Mouse (Mus musculus) naive thymus-derived CD4-positive, alpha-beta T cell, adult 2 months (primary cell): Measurements from ENCODE around the gene Usp36.
A peak's percentile ranks its signal among the peaks of the same experiment; 100 is the strongest.

Experiments used
- DNase-seq: peaks from one replicate; pipeline ENCODE4 v3.0.0-alpha.2; 2011; ENCODE audit warnings: low read depth

Usp36 gene

DNA sequence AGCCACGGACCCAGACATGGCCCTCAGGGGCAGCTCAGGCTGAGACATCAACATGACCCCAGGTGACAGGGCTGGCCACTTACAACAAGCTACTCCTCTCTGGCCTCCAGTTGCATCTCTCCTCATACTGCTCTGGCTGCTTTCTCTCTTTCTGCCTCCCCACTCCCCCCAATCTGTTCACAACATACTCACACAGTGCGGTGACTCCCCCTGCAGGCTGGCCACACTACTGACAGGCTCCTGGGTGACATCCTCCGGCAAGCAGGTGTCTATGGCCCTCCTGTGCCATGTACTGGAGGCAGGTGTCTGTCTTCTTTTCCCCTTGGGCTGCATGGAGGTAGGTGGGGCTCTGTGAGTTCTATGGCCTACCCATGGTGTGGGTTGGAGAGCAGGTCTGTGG lies 7.9 kb upstream of the Usp36 start:
- peak; percentile 30 for DNase-seq

DNA sequence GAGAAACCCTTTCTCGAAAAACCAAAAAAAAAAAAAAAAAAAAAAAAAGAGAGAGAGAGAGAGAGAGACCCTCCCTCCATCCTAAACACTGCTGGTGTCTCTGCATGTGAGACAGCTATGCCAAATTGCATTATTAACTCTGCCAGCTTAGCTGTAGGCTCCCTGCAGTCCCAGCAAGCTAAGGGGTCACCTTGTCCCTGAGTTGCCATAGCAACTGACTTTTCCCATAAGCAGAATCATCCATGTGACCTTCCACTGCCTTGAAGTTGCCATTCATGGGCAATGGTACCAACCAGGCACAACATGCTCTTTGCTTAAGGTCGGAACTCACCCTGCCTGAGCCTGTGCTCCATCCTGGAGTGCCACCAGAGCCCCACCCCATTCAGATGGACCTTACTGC lies 5.0 kb upstream of the Usp36 start:
- no peak for DNase-seq

DNA sequence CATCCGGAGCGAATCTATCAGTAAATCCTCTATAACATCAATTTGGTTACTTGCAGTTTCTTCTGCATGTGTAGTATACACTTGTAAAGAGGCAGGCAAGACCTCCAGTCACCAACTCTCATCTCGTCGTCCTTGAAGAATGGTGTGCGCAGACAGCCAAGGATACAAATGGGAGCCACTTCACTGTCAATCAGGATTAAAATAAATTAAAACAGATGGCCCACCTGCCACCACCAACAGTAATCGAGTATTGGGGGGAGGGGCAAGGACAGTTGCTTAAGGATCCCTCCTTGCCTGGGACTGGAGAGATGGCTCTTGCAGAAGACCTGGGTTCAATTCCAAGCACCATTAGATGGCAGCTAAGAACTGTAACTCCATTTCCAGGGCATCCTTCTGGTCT lies 2.6 kb upstream of the Usp36 start:
- no peak for DNase-seq

DNA sequence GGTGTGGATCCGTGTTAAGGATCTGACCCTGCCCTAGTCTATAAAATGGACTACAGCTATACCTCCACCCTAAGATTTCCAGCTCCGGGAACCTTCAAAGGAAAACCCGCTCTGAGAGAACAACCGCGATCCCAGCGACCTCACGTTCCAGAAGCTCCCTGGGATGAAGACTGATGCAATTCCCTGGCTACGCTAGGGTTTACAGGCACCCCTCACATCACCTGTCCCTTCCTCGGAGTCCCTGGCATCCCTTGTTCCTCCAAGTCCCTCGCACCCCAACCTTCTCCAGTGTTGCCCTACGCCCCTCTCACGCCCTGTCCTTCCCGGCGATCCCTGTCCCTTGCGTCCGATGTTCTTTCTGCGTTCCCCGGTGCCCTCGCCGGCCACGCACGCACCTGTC lies 482 bp downstream of the Usp36 start:
- DNase-seq, result no peak

DNA sequence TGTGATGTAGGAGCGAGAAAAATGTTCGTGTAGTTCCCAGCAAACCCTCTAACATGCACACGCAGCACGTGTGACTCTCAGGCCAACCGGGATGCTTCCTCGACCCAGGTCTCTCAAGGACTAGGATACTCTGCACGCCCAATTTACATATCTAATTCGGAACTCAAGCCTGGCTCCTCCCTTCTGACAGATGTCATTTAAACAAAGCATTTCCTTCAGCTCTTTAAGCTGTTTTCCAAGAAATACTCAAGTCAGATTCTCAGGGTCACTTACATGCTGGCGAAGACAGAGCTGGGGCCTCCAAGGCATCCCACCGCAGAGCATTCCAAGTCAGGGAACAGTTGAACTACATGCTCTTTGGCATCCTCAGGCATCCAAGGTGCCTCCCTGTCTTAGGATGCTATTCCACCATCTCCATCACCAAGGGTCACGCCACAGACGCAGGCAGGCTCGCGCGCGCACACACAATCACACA lies 970 bp downstream of the Usp36 start:
- DNase-seq, result peak; percentile 56

DNA sequence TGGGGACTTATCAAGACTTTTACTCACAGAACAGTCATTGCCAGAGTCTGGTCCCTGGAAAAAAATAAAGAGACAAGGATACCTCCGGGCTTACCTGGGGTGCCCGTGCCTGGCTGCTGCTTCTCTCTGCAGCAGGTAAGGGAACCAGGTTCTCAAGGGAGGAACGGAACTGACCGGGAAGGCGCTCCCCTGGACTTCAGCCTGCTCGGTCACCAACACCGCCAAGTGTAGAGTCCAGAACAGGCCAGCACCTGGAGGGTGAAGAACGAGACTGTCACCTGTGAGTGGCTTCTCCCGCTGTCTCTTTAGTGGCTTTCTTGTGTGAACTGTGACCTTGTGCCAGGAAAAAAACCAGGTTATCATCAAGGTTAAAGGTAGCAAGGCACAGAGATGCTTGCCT lies 2.5 kb downstream of the Usp36 start:
- DNase-seq, result no peak

DNA sequence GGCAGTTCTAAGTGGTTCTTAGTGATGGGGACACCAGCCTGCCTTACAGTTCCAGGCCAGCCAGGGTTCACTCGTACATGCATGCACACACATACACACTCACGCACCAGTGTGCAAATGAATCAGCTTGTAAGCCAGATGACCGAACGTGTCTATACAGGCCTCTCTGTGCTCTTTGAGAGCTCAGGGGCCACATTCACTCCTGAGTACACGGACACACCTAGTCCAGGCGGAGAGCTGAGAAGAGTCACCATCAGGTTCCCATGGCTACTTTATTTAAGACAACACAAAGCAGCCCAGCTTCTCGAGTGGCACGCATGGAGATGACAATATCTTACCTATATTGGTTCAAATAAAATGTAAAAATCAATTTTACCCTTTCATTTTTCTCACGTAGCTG lies 3.6 kb downstream of the Usp36 start:
- DNase-seq, result no peak

DNA sequence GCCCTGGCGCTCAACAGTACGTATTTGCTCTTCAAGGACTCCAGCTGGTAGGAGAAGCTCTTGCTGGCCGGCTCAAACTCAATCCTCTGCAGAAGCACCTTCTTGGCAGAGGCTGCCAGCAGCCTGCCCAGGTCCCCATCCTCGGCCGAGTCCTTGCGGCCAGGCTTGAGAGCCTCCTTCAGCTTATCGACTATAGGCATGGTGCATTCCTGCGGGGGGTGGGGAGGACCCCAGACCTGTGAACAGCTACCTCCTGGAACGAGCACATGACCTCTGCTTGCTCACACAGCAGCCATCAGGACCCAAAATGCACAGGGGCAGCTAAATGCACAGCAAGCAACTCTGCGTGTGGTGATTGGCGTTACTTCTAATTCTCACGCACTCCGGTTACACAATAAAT lies 4.3 kb downstream of the Usp36 start:
- DNase-seq, result no peak

DNA sequence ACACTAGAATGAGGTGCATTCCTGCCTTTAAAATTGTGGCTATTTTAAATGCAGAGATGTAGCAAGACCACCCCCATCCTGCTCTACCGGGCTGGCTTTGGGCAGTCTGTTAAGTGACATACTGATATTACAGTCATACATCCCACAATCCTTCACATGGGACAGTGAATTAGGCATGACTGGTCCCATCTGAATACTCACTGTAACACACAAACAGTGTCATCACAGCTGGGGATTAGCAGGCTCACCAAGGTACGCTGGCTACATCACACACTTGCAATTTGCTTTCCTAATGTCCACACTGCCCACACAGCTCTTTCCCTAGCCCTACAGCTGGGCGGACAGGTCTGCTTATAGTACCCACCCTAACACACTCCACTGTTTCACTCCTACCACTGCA lies 9.8 kb downstream of the Usp36 start:
- DNase-seq, result no peak

DNA sequence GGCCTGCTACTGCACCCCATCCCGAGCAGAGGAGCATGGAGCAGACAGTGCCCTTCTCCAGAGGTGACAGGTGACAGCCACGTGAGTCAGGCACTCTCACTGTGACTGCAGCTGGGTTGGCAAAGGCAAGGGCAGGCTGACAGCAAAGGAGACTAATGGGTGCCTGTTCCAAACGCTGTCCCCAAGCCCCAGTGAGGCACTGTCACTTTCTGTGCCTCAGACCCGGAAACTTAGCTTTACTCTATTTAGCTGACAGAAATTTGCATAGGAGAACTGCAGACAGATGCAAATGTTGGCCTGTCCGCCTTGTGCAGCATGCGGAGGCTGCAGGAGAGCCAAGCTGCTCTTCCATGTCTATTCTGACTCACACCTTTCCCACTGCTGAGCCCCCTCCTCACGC lies 13.7 kb downstream of the Usp36 start:
- DNase-seq, result no peak

DNA sequence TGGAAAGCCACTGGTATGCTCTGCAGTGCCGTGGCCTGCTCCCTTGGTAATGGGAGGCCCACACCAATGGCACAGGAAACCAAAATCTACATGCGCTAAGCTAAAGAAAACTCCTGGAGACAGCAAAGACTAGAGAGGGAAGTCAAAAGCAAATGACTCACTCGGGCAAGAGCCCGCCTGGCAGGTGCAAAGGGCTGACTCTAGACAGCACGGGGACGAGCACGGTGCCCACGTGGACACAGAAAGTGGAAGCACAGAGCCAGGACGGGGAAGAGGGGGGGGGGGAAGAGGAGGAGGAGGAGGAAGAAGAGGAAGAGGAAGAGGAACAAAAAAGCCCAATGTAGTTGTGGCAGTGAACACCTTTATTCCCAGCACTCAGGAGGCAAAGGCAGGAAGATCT lies 15.0 kb downstream of the Usp36 start:
- DNase-seq, result no peak

DNA sequence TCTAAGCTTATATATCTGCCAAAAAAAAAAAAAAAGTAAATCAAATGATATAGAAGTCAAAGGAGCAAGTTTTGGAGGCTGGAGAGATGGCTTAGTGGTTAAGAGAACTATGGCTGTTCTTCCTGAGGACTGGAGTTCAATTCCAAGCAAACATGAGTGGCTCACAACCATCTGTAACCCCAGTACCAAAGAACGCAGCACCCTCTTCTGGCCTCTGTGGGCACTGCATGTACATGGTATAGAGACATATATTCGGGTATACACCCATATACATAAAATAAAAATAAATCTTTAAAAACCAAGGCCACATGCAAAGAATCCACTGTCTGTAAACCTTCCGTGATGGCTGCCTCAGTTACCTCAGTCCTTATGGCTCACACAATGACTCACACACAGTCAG lies 20.2 kb downstream of the Usp36 start:
- peak; percentile 61 for DNase-seq

DNA sequence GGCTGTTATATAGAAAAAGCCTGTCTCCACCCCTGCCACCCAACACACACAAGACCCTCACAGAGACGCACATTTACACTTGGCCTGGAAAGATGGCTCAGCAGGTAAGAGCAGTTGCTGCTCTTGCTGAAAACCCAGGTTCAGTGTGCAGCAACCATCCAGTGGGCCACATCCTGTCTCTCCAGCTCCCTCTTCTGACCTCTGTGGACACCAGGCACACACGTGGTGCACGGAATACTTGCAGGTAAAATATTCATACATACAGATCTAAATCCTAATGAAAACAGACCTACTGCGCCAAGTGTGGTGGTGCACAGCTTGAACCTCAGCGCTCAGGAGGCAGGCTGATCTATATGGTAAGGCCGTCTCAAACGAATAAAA lies 23.4 kb downstream of the Usp36 start:
- peak; percentile 69 for DNase-seq

DNA sequence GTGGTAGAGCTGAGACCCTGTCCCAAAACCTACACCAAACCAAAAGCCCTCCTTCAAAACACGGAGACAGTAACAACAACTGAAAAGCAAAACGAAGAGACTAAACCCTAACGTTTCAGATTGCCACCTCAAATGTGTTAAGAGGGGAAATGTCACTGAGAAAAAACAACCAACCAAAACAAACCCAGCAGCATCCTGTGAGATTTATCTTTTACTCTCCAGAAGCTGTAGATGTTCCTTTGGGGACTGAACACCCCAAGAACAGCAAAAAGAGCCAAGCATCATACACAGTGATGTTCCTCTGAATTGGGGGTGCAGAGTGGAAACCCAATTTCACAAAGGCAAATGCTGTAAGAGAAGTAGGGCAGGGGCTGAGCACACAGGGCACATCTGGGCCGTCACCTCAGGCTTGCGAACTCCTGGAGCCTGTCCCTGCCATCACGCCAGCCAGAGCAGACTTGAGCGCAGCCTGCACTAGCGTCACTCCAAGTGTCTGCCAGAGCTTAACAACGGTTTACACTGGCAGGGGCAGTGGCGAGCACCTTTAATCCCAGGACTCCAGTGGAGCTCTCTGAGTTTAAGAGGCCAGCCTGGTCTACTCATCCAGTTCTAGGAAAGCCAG lies 23.9 kb downstream of the Usp36 start:
- DNase-seq, result peak; percentile 51

DNA sequence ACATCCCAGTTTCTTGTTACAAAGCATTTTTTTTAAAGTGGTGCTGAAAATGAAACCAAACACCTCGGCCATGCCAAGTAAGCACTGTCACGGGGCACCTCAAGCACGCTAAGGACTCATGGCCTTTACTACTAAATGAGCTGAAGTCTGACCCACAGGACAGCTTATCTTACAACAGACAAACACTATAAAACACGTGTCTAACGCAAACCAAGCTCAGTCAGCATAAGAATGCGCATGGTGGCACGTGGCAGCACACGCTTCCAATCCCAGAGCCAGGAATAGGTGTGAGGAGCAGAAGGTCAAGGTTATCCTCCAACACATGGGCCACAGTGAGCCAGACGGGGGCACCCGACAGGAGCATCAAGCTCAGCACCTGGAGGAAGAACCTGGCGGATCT lies 24.4 kb downstream of the Usp36 start:
- no peak for DNase-seq

DNA sequence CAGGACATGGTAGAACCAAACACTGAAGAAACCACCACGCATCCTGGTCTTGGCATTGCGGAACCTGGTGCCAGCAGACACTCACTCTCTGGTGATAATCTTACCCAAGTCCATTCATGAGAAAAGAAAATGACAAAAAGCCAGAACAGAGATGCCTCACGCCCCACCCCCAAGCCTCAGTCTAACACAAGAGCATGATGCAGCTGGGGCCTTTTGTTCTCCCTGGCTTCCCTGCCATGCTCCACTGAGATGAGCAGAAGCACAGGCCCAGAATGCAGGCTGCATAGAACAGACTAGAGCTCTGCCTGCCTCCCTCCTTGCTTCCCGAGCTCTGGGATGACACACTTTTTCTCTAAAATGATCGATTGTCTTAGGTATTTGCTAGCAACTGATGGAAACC lies 26.9 kb downstream of the Usp36 start:
- DNase-seq, result no peak

DNA sequence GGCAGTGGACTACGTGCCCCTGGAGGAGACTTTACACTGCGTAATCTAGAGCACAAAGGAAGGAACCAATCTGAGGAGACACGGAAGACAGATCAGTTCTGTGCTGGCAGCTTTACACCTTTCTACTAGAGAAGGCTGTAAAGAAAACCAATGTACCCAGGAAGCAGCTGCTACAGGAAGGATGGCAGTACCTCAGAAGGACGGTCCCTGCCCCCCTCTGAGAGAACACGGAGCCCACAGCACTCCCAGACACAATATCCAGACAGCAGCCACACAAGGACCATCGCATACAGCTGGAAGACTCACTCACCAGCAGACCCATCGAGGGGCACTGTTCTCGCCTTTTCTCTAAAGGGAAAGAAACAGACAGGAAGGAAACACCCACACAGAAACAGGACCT lies 30.0 kb downstream of the Usp36 start:
- peak; percentile 73 for DNase-seq

DNA sequence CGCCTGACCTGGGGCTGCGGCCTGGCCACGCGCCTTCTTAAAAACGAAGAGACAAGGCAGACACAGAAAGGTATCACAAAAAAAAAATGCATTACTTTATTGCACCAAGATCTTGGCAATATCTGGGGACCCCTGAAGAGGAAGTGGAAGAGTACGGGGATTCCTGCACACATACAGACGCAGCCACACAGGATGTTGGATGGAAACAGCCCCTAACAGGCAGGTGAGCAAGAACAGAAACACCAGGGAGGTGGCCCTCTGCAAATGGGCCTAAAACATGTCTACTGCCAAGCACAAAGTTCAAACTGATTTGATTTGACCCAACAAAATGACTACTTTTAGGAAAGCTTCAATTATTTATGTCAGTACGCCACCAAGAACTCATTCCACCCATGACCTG lies 30.5 kb downstream of the Usp36 start:
- DNase-seq, result no peak

DNA sequence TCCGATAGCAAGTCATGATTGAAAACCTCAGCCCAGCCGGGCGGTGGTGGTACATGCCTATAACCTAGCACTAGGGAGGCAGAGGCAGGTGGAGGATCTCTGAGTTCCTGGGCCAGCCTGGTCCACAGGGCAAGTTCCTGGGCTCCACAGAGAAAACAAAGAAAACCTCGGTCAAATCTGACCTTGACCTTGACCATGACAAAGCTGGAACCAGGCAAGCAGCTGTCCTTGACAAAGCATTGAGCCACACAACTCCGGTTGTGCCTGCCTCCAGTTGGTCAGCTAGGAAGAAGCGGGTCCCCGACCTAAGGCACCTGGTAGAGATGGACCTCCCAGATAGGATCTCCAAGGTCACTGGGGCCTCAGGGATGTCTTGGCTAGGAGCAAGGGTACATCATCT lies 33.7 kb downstream of the Usp36 start:
- DNase-seq, result no peak

DNA sequence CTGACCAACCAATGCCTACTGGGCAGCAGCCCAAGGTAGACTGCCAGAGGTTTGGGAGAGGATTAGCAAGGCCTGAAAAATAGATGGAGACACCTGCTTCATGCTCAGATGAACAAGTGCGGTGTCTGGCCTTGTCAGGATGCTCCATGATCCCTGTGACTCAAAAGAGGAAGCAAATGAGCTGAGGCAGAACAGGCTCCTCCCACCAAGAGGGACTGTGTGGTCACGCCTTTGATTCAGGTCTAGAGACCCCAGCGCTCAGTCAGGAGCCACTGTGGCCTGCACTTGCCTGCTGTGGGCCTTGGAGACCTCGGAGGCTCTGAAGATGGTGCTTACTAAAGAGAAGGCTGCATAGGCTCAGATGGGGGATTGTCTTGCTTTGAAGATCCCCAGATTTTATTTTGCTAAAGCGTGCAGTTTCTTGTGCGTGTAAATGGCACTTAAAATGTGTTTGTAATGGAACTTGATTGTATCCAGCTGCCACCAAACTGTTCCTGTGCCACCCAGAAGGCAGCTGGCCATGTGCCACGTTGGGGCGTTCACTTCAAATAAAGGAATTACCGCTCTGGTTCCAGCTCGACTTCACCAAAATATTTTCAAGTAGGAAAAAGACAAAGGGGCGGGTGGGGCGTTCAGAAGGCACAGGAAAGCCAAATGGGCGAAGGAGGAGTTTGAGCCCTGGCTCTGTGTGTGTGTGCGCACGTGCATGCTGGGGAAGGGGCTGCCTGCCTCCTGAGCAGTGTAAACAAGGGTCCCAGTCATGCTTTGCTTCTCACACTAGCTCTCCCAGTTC lies 35.7 kb downstream of the Usp36 start:
- DNase-seq, result no peak

DNA sequence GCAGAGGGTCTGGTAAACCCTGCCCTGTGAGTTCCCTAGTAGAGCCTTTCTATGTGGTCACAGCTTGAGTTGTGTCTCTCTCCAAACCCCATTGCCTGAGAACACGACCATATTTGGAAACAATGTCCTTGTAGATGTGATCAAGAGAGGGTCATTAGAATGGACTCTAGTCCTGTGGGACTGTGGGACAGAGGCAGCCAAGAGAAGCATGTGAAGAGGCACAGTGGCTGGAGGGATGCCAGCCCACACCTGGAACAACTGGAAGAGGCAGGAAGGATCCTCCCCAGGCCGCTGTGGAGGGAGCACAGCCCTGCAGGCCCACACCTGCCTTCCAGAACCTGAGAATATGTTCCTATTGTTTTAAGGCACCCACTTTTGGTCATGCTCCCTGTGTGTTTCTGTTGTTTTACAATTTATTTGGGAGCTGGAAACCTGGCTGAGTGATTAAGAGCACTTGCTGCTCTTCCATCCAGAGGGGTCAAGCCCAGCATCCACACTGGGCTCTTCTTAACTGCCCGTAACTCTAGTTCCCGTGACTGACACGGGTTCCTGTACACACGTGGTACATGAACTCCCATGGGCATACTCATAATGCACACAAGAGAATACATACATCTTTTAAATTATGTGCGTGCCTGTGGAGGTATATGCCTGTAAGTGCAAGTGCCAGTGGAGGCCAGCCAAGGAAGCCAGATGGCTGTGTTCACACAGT lies 36.4 kb downstream of the Usp36 start:
- no peak for DNase-seq

DNA sequence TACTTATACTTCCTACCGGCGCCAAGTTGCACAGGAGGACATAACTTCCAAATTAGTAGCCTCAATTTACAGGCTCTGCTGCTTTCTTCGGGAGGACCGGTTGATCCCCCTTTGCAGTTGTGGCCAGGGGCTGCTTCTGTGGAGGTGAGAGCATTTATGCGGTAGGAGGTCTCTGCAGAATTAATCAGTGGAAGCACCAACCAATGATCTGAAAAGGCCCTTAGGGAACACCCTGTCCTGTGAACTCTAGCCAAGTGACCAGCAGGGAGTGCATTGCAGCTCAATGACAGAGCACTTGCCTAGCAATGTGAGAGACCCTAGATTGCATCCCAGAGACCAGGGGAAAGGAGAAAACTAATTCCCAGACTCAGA lies 41.0 kb downstream of the Usp36 start:
- no peak for DNase-seq
